Comparison of ENCODE assay signal across 22 mouse cellular contexts in the genomic region with DNA sequence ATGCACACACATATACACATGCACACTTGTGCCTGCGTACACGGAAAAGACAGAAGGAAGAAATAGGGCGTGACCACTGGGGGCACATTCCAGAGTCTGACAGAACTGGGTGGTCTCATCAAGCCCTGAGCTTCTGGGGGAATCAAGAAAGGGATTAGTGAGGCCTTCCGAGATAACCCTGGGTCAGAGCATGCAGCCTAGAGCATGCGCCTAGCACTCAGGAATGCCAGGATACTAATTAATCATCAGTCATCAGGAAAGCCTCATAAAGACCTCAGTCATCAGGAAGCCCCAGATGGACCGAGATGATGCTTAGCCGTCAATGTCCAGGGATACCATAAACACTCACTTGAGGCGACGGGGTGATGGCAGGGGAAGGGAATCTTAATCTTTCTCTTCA. TPM values are rescaled to one million over a fixed set of nuclear protein-coding genes. Genes with fewer than 3 reads are reported as not detected.
"Had no signal": no experiment of that assay in that cellular context is flagged by ENCODE, and none has a peak within 500 bp of the region (broad histone marks: within the 10 kb centered on the region; RNA-seq: fewer than 3 reads in every experiment).

No protein-coding gene starts in this region.

- H3K4me3 ChIP-seq: midbrain, embryonic 10.5 days; midbrain, embryonic 12.5 days; myocyte; neural tube, embryonic 13.5 days; neural tube, embryonic 15.5 days had no signal

- H3K9me3 ChIP-seq: midbrain, embryonic 10.5 days; midbrain, embryonic 12.5 days; neural tube, embryonic 13.5 days; neural tube, embryonic 15.5 days had no signal

- DNase-seq: lung, adult 18-20 months; lung, embryonic 14.5 days; lung, postnatal 4 days; midbrain, embryonic 14.5 days; right cerebral cortex, postnatal 25 days; right cerebral cortex, postnatal 4 days; spleen, adult 18-20 months; thymus, adult 18-20 months; thymus, postnatal 14 days; thymus, postnatal 36 days had no signal

- H3K36me3 ChIP-seq: midbrain, embryonic 10.5 days; midbrain, embryonic 12.5 days; neural tube, embryonic 13.5 days; neural tube, embryonic 15.5 days had no signal

- H3K27ac ChIP-seq: midbrain, embryonic 10.5 days; midbrain, embryonic 12.5 days; neural tube, embryonic 13.5 days; neural tube, embryonic 15.5 days had no signal

- H3K27me3 ChIP-seq: neural tube, embryonic 13.5 days; neural tube, embryonic 15.5 days had no signal

RNA-seq across cellular contexts. Expression of gene Ctrc, which starts 33.7 kb away (rescaled TPM):
- total RNA-seq: megakaryocyte, adult 5-6 weeks; megakaryocyte-erythroid progenitor cell, adult 5-6 weeks had no signal
- polyA plus RNA-seq: liver, embryonic 16.5 days; lung, embryonic 14.5 days; lung, embryonic 16.5 days; midbrain, embryonic 10.5 days; midbrain, embryonic 12.5 days; midbrain, embryonic 14.5 days; midbrain, embryonic 16.5 days; myocyte; neural tube, embryonic 11.5 days; neural tube, embryonic 13.5 days; neural tube, embryonic 15.5 days; stomach, embryonic 14.5 days had no signal

RNA-seq across cellular contexts. Expression of gene Cela2a, which starts 53.9 kb away (rescaled TPM):
- total RNA-seq: megakaryocyte, adult 5-6 weeks; megakaryocyte-erythroid progenitor cell, adult 5-6 weeks had no signal
- polyA plus RNA-seq: lung, embryonic 14.5 days; lung, embryonic 16.5 days; midbrain, embryonic 10.5 days; midbrain, embryonic 12.5 days; midbrain, embryonic 14.5 days; myocyte; neural tube, embryonic 11.5 days; neural tube, embryonic 13.5 days; neural tube, embryonic 15.5 days; stomach, embryonic 14.5 days had no signal
